Mouse (Mus musculus) large intestine, adult 2 months (tissue): ENCODE measurements around the gene Slc48a1. TPM values are rescaled to one million over a fixed set of nuclear protein-coding genes. Genes with fewer than 3 reads are reported as not detected.

ENCODE experiments used
- DNase-seq: peaks from one replicate; pipeline ENCODE4 v3.0.0-alpha.2; 2012; ENCODE audit warnings: low read depth, low spot score
- whole genome bisulfite sequencing: fragments of 180-500 bp; shearing (Covaris S2); methylation state at CpG from one replicate; pipeline ENCODE4 v1.1.7; 2018; 5-methylcytosine and 5-hydroxymethylcytosine counted together
- polyA plus RNA-seq: library from polyadenylated mRNA; depleted of rRNA; stranded (reverse); fragments of >200 nt; gene quantifications from 2 replicates; pipeline ENCODE4 v1.2.3, GENCODE M21; 2012; rRNA removed

The Slc48a1 gene
- polyA plus RNA-seq = 26.5 and 27.4 TPM in 2 replicates

GRCm38 (mm10) chr15:97778311-97779098 is at the start of gene Slc48a1:
Gene Slc48a1 (plus strand): TSS chr15:97778520.
- DNase-seq = no peak
- WGBS = 75% methylated on average over 8 of the region's 8 CpGs

DNA sequence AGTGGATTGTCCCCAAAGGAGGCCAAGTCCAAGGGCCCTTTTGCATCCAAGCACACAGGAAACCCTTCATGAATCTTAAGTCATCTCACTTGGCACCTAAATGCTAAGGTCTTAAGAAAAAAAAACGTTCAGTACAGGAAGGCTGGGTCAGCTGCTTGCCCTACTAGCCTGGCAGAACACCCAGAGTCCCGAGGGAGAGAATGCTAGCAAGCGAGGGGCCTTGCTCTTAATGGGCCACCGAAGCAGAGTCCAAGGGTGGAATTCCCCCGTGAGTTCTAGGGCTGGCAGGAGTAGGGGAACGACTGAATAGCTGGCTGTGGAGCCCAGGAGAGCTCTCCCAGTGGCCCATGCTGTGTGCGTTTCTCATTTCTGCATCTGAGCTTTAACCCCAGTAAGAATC is 49.5 kb upstream of the Slc48a1 start:
- 54% methylated on average over 7 of the region's 7 CpGs for WGBS
- DNase-seq = no peak

DNA sequence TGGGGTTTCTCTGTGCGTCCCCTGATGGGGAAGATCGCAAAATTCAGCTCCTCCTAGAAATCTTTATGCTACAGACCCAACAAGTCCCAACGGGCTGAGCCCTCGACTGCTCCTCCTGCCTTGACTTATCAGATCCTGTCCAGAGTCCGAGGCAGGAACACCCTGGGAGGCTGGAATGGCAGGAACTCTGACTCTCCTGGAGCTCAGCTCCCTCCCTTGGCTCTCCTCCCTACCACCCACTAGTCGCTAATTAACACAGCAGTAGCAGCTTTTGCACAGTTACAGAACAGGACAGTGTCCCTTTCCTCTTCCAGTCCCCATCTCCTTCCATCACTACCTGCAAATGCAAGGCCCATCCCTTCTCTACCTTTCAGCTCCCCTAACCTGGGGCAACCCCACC is 48.0 kb upstream of the Slc48a1 start:
- DNase-seq = no peak
- 50% methylated on average over 6 of the region's 6 CpGs for WGBS

DNA sequence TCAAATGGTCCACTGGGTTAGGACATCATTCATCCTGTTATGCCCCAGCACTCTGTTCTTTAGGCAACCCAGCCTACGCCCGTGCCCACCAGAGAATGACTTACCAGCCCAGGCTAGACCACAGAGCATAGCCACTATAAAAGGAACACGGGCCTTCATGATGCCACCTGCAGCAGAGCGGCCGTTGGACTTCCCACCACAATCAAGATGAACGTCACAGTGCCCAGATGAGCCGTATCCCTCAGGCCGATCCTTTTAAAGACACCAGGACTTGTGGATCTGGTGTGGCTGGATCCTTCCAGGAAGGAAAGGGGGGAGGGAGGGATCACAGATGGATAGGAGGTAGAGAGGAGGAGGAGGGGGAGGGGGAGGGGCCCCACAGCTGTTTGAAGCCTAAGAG is 47.2 kb upstream of the Slc48a1 start, which contains the start of gene Endou:
Gene Endou, minus strand, starts transcription at position 229 of the 400 bp plus-strand sequence.
- DNase-seq = no peak
- WGBS = 80% methylated on average over 8 of the region's 8 CpGs

DNA sequence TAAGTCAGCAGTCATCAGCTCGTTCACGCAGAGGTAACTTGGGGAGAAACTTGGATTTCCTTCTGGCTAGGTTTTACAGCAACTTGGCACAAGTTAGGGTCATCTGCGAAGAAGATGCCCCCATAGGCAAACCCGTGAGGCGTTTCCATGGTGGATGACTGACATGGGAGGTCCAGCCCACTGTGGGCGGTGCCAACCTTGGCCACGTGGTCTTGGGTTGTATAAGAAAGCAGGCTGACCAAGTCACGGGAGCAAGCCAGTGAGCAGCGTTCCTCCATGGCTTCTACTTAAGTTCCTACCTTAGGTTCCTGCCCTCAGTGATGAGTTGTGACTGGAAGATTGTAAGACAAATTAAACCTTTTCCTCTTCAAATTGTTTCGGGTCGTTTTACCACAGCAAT is 46.3 kb upstream of the Slc48a1 start:
- WGBS = 83% methylated on average over 11 of the region's 11 CpGs

DNA sequence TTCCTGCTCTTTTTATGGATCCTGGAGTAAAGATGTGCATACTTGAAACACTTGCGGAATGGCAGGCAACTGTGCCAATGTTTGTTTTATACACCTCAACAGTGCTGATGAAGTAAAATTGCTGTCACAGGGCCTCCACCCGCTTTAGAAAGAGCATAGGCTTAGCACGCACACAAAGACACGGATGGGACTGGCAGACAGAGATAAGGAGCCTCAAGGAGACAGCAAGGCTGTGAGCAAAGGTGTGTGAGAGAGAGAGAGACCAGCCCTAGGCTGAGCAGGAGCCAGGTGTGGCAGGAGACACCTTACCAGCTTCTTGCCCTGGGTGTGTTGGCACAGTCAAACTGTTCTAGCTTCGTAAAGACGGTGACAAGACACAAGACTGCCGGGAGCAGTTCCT is 39.4 kb upstream of the Slc48a1 start:
- DNase-seq = no peak
- WGBS = 55% methylated on average over 7 of the region's 7 CpGs

More for the DNA sequence above, 46.3 kb upstream of the Slc48a1 start:
- DNase-seq = no peak

DNA sequence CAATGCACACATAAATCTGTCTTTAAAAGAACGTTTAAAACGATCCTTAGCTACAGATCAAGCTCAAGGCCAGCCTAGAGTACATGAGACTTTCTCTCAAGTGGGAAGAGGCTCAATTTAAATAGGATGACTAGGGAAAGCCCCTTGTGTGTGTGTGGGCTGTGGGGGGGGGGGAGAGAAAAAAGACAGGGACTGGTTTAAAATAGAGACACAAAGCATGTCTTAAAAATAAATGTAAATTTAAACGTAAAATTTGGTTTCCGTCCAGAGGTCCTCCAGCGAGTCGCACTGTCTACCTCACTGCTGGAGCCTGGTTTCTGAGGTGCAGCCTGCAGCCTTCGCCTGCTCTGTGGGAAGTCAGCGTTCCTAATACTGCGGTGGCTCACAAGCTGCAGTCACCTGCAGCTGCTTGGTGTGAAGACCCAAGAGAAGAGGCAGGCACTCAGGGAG is 38.0 kb upstream of the Slc48a1 start:
- DNase-seq = no peak
- WGBS = 68% methylated on average over 9 of the region's 9 CpGs

DNA sequence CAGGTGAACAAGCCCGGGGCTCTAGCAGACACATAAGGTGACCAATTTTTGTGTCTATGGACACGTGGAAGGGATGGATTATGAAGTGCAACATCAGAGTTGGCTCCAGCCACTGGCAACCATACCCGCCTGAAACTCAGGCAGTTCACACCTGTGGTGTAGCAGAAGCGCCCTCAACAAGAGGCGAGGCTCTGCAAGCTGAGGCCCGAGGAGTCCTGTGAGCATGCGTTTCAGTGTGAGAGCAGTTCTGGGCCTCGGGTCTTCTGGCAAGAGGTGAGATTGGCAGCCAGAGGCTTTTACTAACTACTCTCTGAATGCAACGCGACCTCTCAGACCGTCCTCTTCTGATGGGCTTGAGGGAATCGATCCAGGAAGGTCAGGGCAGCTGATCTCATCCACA is 36.7 kb upstream of the Slc48a1 start:
- DNase-seq = no peak
- WGBS = 74% methylated on average over 12 of the region's 12 CpGs

- WGBS = 60% methylated on average over 7 of the region's 7 CpGs
Observed at GRCm38 (mm10) chr15:97742074-97742473, 36.2 kb upstream of the Slc48a1 start.

DNA sequence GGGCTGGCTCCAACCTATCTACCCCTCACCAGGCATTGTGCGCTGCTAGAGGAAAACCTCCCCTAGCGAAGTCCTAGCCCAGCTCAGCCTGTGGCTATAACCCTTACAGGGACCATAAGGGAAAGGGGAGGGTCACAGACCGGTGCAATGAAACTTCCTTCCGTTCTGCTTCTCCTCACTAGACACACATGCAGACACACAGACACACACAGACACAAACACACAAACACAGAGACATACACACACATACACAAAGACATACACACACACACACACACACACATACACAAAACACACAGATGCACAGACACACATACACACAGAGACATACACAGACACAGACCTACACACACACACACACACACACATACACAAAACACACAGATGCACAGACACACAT is 35.7 kb upstream of the Slc48a1 start:
- WGBS = 71% methylated on average over 4 of the region's 4 CpGs

More at GRCm38 (mm10) chr15:97742074-97742473, 36.2 kb upstream of the Slc48a1 start:
- no peak for DNase-seq

DNA sequence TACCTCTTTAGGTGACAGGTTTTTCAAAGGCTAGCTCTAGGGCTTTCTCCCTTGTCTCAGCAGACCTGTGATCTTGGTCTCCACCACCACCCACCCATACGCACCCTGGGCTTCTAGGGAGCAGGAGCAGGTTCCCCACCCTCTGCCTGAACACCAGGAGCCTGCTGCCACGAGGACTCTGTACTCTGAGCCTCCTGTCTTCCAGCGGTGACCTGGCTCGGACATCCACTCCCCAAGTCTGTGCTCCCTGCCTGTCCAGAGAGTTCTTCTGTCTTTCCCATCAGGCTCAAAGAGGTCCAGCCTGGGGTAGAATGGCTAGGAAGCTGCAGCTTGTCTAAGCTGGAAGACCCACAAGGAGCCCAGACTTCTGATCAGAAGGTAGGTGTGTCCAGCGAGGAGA is 35.1 kb upstream of the Slc48a1 start:
- 65% methylated on average over 5 of the region's 5 CpGs for WGBS
- no peak for DNase-seq

More for the DNA sequence above, 35.7 kb upstream of the Slc48a1 start:
- no peak for DNase-seq

DNA sequence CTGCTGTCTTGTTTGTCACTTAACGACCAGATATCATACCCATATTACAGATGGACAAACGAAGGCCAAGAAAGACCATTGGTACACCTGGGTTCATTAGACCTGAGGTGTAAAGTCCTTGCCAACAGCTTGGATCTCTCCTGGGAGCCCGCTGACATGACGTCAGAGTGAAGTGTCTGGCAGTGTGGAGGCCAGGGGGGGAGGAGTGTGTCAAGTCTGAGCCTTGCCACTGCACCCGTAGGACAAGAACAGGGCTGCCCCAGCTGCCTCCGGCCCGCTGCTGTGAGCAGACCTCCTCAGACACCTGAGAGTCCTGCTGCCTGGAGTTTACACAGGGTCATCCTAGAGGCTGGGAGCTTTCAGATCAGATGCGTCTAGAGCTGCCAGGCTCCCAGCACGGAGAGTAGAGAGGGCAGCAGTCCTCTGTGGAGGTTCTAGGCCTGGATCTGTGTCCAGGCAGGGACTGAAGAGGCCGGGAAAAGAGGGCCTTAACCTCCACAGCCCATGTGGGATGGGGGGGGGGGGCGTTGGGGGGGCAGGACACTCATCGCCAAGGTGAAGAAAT is 34.3 kb upstream of the Slc48a1 start:
- DNase-seq = no peak
- 68% methylated on average over 10 of the region's 12 CpGs for WGBS

DNA sequence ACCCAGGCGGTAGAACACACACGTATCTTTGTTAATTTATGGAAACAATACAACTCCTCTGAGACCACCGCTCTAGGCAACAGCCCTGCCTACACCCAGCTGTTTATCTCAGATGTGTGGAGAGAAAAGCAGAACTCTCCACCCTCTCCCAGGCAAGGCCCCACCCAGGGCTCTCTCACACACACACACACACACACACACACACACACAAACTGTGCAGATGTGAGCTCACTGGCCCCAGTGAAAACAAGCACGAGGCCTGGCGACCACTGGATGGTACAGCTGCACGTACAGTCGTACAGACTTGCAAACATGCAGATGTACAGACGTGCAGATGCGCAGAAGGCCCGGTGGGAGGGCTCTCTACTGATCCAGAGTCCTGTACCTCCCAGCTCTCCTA is 33.4 kb upstream of the Slc48a1 start:
- 68% methylated on average over 10 of the region's 10 CpGs for WGBS
- no peak for DNase-seq

DNA sequence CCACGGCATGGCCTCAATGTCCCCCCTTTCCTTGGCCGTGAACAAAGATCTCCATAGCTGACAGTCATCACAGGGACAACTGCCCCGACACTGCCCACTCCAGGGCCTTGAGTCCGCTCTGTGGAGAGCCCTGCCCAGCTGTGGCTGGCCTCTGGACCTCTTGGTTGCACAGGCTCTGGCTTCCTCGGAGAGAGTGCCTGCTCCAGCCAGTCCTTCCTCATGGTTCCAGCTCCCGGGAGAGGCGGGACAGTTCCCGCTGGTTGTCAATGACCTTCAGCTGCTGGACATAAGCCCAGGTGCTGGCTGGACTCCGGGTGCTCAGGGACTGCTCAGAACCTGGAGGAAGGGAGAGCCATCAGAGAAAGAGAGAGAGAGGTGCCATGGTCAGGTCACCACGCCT is 33.0 kb upstream of the Slc48a1 start:
- no peak for DNase-seq
- WGBS = 35% methylated on average over 10 of the region's 10 CpGs

DNA sequence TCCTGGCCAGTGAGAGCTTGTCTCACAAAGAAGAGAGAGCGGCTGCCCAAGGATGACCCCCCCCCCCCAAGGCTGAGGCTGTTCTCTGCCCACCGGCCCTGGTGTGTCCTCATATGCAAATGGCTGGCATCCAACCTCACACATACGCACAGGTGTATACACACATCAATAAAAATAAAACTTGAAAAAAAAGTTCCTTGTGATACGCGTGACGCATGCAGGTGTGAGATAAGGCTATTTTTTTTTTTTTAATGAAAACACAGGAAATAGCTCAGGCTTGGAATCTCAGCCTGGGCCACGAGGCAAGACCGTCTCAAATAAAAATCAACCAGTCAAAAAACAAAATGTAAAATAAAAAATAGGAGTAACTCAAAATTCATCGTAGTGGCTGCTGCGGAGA is 32.0 kb upstream of the Slc48a1 start:
- WGBS = 50% methylated on average over 10 of the region's 10 CpGs
- no peak for DNase-seq

- no peak for DNase-seq
- 94% methylated on average over 24 of the region's 24 CpGs for WGBS
Observed at GRCm38 (mm10) chr15:97746748-97747147, 31.6 kb upstream of the Slc48a1 start.

GRCm38 (mm10) chr15:97747486-97747885 is 30.8 kb upstream of the Slc48a1 start:
- WGBS = 87% methylated on average over 4 of the region's 4 CpGs
- no peak for DNase-seq

DNA sequence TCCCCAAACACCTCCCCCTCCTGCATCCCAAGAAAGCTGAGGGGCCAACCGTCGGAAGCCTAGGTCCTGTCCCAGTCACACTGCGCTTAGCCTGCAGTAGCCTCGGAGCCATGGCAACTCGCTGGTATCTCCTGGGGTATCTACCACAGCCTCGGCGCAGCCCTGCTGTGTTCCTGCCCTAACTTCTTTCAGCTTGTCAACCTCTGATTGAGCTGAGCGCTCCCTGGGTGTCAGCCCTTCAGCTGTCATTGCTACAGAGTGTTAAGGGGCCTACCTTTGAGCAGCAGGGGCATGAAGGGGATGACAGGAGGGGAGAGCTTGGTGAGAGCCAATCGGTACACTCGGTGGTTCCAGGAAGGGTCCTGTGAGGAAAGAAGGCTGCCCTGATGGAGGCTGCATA is 30.0 kb upstream of the Slc48a1 start:
- WGBS = 86% methylated on average over 10 of the region's 10 CpGs
- DNase-seq = no peak

DNA sequence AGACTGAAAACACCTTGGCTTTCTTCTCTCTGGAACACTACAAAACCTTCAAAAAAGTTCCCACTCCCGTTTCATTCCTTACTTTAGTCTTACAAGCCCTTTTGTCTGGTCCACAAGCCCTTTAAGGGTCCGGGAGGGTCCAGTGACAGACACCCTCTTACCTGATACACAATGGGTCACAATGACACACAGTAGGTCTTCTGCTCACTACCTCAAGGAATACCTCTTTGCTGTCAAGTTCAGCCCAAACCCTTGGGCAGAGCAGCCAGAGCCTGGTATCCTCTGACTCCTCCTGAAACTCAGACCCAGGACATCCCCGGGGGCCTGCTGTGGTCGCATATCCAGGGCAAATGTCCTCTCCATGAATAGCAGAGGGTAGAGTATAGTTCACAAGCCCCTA is 29.4 kb upstream of the Slc48a1 start:
- DNase-seq = no peak
- 93% methylated on average over 4 of the region's 4 CpGs for WGBS

- 90% methylated on average over 9 of the region's 9 CpGs for WGBS
Observed at GRCm38 (mm10) chr15:97749397-97749796, 28.9 kb upstream of the Slc48a1 start.

DNA sequence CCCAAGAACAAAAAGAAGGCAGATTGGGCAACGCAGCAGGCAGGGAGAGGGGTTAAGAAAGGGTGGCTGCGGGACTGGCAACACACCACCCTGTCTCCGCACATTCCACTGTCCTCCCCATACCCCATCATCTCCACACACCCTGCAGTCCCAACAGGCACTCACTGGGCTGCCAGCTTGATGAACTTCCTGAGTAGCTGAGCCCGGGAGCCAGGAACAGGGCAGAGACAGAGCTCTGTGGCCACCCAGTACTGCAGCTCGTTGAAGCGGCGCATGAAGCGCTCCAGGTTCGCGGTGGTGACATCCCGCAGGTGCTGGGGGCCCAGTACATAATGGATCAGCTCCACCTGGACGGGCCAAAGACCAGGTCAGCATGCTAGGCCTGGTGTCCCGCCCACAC is 28.5 kb upstream of the Slc48a1 start:
- WGBS = 68% methylated on average over 13 of the region's 13 CpGs

More at GRCm38 (mm10) chr15:97749397-97749796, 28.9 kb upstream of the Slc48a1 start:
- no peak for DNase-seq

More for the DNA sequence above, 28.5 kb upstream of the Slc48a1 start:
- DNase-seq = no peak
